Mouse (Mus musculus): ENCODE results near the gene Gad1.

GRCm38 (mm10) chr2:70647681-70648080, 94.8 kb downstream of the Gad1 start:
- TF ChIP-seq CTCF (IDR thresholded peaks at IDR 0.05; ENCODE audit: low read depth, low read length) (no peak), POLR2A (IDR thresholded peaks at IDR 0.05; ENCODE audit: extremely low read depth, insufficient read depth, low read length) (no peak)

Data from liver, adult 2 months (tissue).